Mouse (Mus musculus) Patski (cell line): ENCODE results near the gene Ckap4. TPM values are rescaled to one million over a fixed set of nuclear protein-coding genes. Genes with fewer than 3 reads are reported as not detected.
A peak's percentile ranks its signal among the peaks of the same experiment; 100 is the strongest.

ENCODE experiments used
- ATAC-seq: fragments of 100-300 bp; one replicate; pipeline ENCODE4 v1.8.0; 2021
- CTCF ChIA-PET: fragments of 350-600 bp; sonication (Branson Sonifier 250); formaldehyde crosslinking; loops from one replicate; lab custom pipeline; 2022; ENCODE audit warnings: inconsistent platforms; lab: Charles Lee
- POLR2A ChIA-PET: fragments of 350-600 bp; sonication (Branson Sonifier 250); formaldehyde crosslinking; loops from one replicate; lab custom pipeline; 2022; ENCODE audit warnings: antibody characterized with exemption, inconsistent platforms; lab: Charles Lee
- DNase-seq: peaks from one replicate; pipeline ENCODE4 v3.0.0-alpha.2; 2011; ENCODE audit warnings: low read depth, low spot score
- H3K27me3 ChIP-seq: fragments of 371-371 bp; one replicate; pipeline ENCODE4 v1.5.1; 2021
- CTCF ChIP-seq: fragments of 100-300 bp; IDR thresholded peaks from one replicate; pipeline ENCODE4 v1.5.1; 2021
- in situ Hi-C: fragments of 300-500 bp; cut with MboI; formaldehyde crosslinking; loops from 3 replicates; pipeline ENCODE4 v1.11.1; 2018; ENCODE audit warnings: low pct_unique_long_range_greater_than_20kb, mixed read lengths
- polyA plus RNA-seq: library from polyadenylated mRNA; unstranded; gene quantifications from one replicate; pipeline ENCODE4 v1.2.3, GENCODE M21; 2021

The Ckap4 gene
- polyA plus RNA-seq, result 62.4 TPM

DNA sequence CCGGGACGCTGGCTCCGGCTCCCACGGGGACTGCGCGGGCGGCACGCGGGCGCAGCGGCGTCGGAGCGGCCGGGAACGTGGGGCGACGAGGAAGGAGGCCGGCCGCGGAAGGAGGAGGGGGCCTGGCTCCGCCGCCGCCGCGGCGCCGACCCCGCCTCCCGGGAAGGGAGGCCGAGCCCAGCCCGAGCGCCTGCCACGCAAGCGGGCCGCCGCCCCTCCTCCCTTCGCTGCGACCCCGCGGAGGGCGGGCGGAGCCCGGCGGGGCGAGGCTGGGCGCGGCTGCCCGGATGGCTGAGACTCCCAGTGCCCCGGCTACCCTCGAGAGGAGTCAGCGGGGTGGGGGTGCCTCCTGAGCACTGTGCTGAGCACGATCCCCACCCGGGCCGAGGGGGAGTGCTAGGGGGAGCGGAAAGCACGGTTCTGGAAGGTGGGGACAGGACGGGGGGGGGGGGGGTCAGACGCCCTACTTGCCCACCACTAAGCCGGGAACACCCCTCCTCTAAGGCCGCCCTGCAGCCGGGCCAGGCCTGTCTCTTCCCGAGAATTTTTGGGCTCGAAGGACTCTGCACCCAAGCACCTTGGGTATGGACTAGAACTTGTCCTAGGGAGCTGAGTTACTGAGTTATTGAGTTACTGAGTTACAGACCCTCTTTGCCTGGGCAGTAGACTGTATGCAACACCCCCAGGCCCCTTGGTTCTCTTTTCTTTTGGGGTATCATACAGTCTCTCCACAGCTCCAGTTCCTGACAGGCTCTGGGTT lies at the start of gene Ckap4:
Gene Ckap4, minus strand, starts transcription at position 151 of the 760 bp plus-strand sequence.
- ChIA-PET CTCF (no interaction called here), POLR2A (no interaction called here)
- no peaks in the 10 kb centered on the region for H3K27me3 ChIP-seq
- DNase-seq, result no peak
- TF ChIP-seq CTCF, result no peak
- ATAC-seq, result peak; percentile 23
- in situ Hi-C loops, result loop anchor here (5.0 kb wide), 1 partner anchor 38 kb away; no protein-coding TSS in a partner anchor

- TF ChIP-seq CTCF, result no peak
- DNase-seq (no peak), ATAC-seq (no peak)
- no peaks in the 10 kb centered on the region for H3K27me3 ChIP-seq
- POLR2A ChIA-PET, result no interaction called here
- CTCF ChIA-PET, result interaction anchor here (0.9 kb wide), 1 partner anchor 9 kb away, joined by 3 read pairs; no protein-coding TSS in a partner anchor
- in situ Hi-C loops, result no loop called here
Observed at GRCm38 (mm10) chr10:84582236-84582635, 48.4 kb upstream of the Ckap4 start.

DNA sequence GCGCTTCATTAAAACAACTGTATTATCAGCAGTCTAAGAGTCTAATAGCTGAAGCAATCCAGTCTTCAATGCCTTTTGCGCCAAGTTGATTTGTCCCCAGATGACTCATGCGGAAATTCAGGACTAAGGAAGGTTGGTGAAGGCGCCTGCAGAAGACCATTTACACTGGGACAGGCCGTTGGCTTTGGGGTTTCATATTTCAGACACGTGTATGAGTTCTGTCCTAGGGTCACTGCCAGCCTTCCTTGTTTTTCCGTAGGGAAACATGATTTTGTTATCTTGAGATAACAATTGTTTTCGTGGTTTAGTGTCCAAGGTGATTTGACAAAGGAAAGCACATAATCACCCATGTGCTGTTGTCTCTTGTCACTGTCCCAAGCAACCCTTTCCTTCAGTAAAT lies 47.3 kb upstream of the Ckap4 start:
- POLR2A ChIA-PET, result no interaction called here
- no peaks in the 10 kb centered on the region for H3K27me3 ChIP-seq
- CTCF ChIA-PET, result no interaction called here
- no peak for TF ChIP-seq CTCF
- ATAC-seq, result no peak
- in situ Hi-C loops, result no loop called here
- no peak for DNase-seq

GRCm38 (mm10) chr10:84579527-84579926 lies 45.7 kb upstream of the Ckap4 start:
- in situ Hi-C loops, result no loop called here
- ATAC-seq (no peak), DNase-seq (no peak)
- POLR2A ChIA-PET, result no interaction called here
- H3K27me3 ChIP-seq, result no peaks in the 10 kb centered on the region
- TF ChIP-seq CTCF, result no peak
- CTCF ChIA-PET, result no interaction called here

- ChIA-PET CTCF (no interaction called here), POLR2A (no interaction called here)
- DNase-seq, result no peak
- TF ChIP-seq CTCF, result no peak
- no peak for ATAC-seq
- no peaks in the 10 kb centered on the region for H3K27me3 ChIP-seq
- in situ Hi-C loops, result no loop called here
Observed at GRCm38 (mm10) chr10:84578738-84579137, 44.9 kb upstream of the Ckap4 start.

GRCm38 (mm10) chr10:84577071-84577727 lies 43.3 kb upstream of the Ckap4 start:
- CTCF ChIA-PET, result no interaction called here
- no peak for TF ChIP-seq CTCF
- no peaks in the 10 kb centered on the region for H3K27me3 ChIP-seq
- in situ Hi-C loops, result no loop called here
- DNase-seq (peak; percentile 20), ATAC-seq (peak; percentile 60)
- POLR2A ChIA-PET, result interaction anchor here (0.7 to 0.8 kb wide), 2 partner anchors 43 to 46 kb away, joined by 3 read pairs; no protein-coding TSS in a partner anchor

DNA sequence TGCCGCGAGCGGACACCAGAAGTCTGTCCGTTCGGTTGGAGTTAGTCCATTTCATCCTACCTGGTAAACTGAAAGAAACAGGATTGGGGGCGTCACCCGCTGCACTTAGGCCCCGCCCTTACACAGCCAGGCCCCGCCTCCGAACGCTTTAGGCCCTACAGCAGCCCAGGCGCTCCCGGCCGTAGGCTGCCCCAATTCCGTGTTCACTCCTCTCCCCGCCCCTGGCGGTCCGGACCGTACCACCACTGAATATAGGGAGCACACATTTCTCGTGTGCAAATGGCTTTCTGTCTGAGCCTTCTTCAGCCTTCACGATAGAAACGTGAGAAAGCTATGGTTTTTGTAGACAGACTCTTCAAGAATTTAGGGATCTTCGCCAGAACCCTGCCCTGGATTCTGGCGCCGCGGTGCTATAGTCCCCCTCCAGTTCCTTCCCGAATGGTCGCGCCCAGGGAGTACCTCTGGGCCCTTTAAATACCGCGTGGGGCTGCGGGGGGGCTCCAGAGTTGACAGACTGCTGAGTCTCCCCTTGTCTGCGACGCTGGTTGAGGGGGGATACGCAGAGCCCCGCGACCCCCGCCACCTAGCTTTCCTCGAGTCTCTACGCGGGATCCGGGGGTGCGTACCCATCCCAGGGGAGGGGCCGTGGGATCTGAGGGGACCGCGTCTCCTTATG lies 42.7 kb upstream of the Ckap4 start, which contains the start of gene Tcp11l2:
Gene Tcp11l2, plus strand, starts transcription at position 232 of the 676 bp plus-strand sequence.
- no peak for TF ChIP-seq CTCF
- CTCF ChIA-PET, result no interaction called here
- POLR2A ChIA-PET, result interaction anchor here (0.7 kb wide), 1 partner anchor 46 kb away, joined by 3 read pairs; no protein-coding TSS in a partner anchor
- H3K27me3 ChIP-seq, result no peaks in the 10 kb centered on the region
- ATAC-seq, result peak; percentile 92
- in situ Hi-C loops, result no loop called here
- peak; percentile 69 for DNase-seq

GRCm38 (mm10) chr10:84576029-84576394 lies 42.1 kb upstream of the Ckap4 start:
- DNase-seq, result no peak
- in situ Hi-C loops, result no loop called here
- POLR2A ChIA-PET, result no interaction called here
- peak; percentile 40 for ATAC-seq
- CTCF ChIA-PET, result interaction anchor here (1.9 kb wide), 1 partner anchor 62 kb away, joined by 5 read pairs; no protein-coding TSS in a partner anchor
- no peaks in the 10 kb centered on the region for H3K27me3 ChIP-seq
- TF ChIP-seq CTCF, result no peak

- TF ChIP-seq CTCF, result no peak
- no peaks in the 10 kb centered on the region for H3K27me3 ChIP-seq
- POLR2A ChIA-PET, result no interaction called here
- in situ Hi-C loops, result loop anchor here (5.0 kb wide), 1 partner anchor 42 kb away; the partner anchor contains the start of gene Ckap4
- CTCF ChIA-PET, result interaction anchor here (1.5 to 1.9 kb wide), 3 partner anchors 29 to 59 kb away, joined by 3 to 6 read pairs (median 5); no protein-coding TSS in a partner anchor
- DNase-seq (no peak), ATAC-seq (no peak)
Observed at GRCm38 (mm10) chr10:84573671-84574420, 40.0 kb upstream of the Ckap4 start.
